Mouse (Mus musculus) cerebellum, postnatal 4 days (tissue): ENCODE data around the gene Sh2d6.
"Not testable (repeated sequence)": the region's sequence is repeated elsewhere in the genome, so short reads cannot be mapped to it uniquely, and the experiment has no call there.

Experiments
- DNase-seq, 2 experiments: peaks; one replicate each; pipeline ENCODE4 v3.0.0; 2022; ENCODE audit warnings: low spot score in 2 of 2, mixed read lengths in 1 of 2

Gene Sh2d6

GRCm38 (mm10) chr6:72503309-72503708 lies 18.2 kb downstream of the Sh2d6 start:
- DNase-seq: no peak

GRCm38 (mm10) chr6:72498950-72499349 lies 22.6 kb downstream of the Sh2d6 start:
- no peak for DNase-seq

- no peak for DNase-seq
Observed at GRCm38 (mm10) chr6:72492892-72493291, 28.6 kb downstream of the Sh2d6 start.

- no peak for DNase-seq
Observed at GRCm38 (mm10) chr6:72491151-72491550, 30.4 kb downstream of the Sh2d6 start.

GRCm38 (mm10) chr6:72489534-72489933 lies 32.0 kb downstream of the Sh2d6 start:
- DNase-seq: no peak

GRCm38 (mm10) chr6:72488850-72489249 lies 32.7 kb downstream of the Sh2d6 start:
- DNase-seq: no peak

- DNase-seq: no peak
Observed at GRCm38 (mm10) chr6:72487282-72487681, 34.2 kb downstream of the Sh2d6 start.

GRCm38 (mm10) chr6:72486307-72486706 lies 35.2 kb downstream of the Sh2d6 start:
- DNase-seq: no peak

- DNase-seq: no peak
Observed at GRCm38 (mm10) chr6:72484887-72485286, 36.6 kb downstream of the Sh2d6 start.

- no peak for DNase-seq
Observed at GRCm38 (mm10) chr6:72482156-72482555, 39.4 kb downstream of the Sh2d6 start.

GRCm38 (mm10) chr6:72480422-72480702 lies 41.1 kb downstream of the Sh2d6 start:
- no peak for DNase-seq

GRCm38 (mm10) chr6:72479645-72480421 lies 41.7 kb downstream of the Sh2d6 start:
- no peak for DNase-seq

- DNase-seq: not testable (repeated sequence)
Observed at GRCm38 (mm10) chr6:72478691-72479090, 42.8 kb downstream of the Sh2d6 start.

- no peak for DNase-seq
Observed at GRCm38 (mm10) chr6:72477621-72478020, 43.9 kb downstream of the Sh2d6 start.

GRCm38 (mm10) chr6:72476836-72477235 lies 44.7 kb downstream of the Sh2d6 start:
- no peak for DNase-seq

- DNase-seq: no peak
Observed at GRCm38 (mm10) chr6:72475221-72475985, 46.1 kb downstream of the Sh2d6 start.

- DNase-seq: no peak
Observed at GRCm38 (mm10) chr6:72473264-72474041, 48.1 kb downstream of the Sh2d6 start.

GRCm38 (mm10) chr6:72466171-72466570 lies 55.3 kb downstream of the Sh2d6 start:
- DNase-seq: no peak

- no peak for DNase-seq
Observed at GRCm38 (mm10) chr6:72465361-72466157, 55.9 kb downstream of the Sh2d6 start.
